ENCODE assay signal across 8 mouse cellular contexts in the genomic region with DNA sequence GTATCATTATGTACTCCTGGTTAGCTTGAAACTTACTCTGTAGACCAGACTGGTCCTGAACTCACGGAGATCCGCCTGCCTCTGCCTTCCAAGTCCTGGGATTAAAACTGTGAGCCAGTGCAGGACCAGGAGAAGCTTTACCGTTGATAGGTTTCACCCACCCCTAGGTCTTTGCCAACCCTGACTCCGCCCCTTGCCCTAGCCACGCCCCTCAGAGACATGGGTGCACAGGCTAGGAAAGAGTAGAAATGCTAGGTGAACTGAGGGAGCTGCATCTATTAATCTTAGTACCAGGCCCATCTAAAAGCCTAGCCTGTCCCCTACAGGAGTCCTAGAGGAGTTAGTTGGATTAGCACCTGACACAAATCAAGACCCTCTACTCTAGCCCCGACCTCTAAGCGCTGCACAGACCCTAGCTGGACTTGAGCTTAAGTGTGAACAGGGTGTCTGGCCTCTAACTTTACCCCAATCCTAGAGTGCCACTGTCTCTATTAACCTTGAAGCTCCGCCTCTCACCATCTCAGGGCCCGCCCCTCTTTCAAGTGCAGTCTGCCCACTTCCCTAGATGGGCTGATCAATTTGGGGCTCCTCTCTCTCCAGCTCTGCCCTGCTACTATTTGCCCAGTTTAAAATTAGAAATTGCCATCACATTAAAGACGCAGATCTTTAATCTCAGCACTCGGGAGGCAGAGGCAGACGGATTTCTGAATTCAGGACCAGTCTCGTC. TPM values are rescaled to one million over a fixed set of nuclear protein-coding genes. Genes with fewer than 3 reads are reported as not detected.
A peak's percentile ranks its signal among the peaks of the same experiment; 100 is the strongest.
DNase-seq lines count a peak whose midpoint lies in the region; ATAC-seq and TF ChIP-seq lines count a peak whose summit lies in the region.
"Had no signal": no experiment of that assay in that cellular context is flagged by ENCODE, and none has a peak within 500 bp of the region (broad histone marks: within the 10 kb centered on the region; RNA-seq: fewer than 3 reads in every experiment).

No protein-coding gene starts in this region.

- ATAC-seq in lung, embryonic 14.5 days (ENCODE audit: insufficient read depth) = no peak
- ATAC-seq in megakaryocyte progenitor cell, adult 5-6 weeks (replicated peaks; ENCODE audit: poor library complexity) = peak; percentile 55

- H3K27me3 ChIP-seq in lung, embryonic 14.5 days (ENCODE audit: insufficient read depth, low read length) = no peaks in the 10 kb centered on the region
- H3K27me3 ChIP-seq: hindbrain, embryonic 15.5 days had no signal

- no peaks in the 10 kb centered on the region for H3K9me3 ChIP-seq in lung, embryonic 14.5 days (ENCODE audit: low read depth, low read length)
- H3K9me3 ChIP-seq: hindbrain, embryonic 15.5 days had no signal

- H3K27ac ChIP-seq in lung, embryonic 14.5 days (ENCODE audit: low read depth) = peak overlapping the region; percentile 91
- H3K27ac ChIP-seq in embryonic fibroblast, embryonic 13.5 days (ENCODE audit: insufficient read depth, low read length) = peak overlapping the region; percentile 85
- H3K27ac ChIP-seq: hindbrain, embryonic 15.5 days had no signal

- DNase-seq in lung, embryonic 14.5 days = peak; percentile 33
- no peak for DNase-seq in lung, postnatal 10 days
- peak; percentile 66 for DNase-seq in NIH3T3 (ENCODE audit: low read depth)
- no peak for DNase-seq in ovary, adult 18-20 months (ENCODE audit: low spot score)
- no peak for DNase-seq in cerebellum, postnatal 36 days

- peak overlapping the region; percentile 70 for H3K4me2 ChIP-seq in lung, embryonic 14.5 days

- peaks cover 36% of the 10 kb centered on the region for H3K36me3 ChIP-seq in lung, embryonic 14.5 days (ENCODE audit: insufficient read depth)

- peak overlapping the region; percentile 78; the same call in 1 of the 2 replicates for H3K9ac ChIP-seq in lung, embryonic 14.5 days

- H3K4me3 ChIP-seq in lung, embryonic 14.5 days (ENCODE audit: low read depth, low read length) = peak overlapping the region; percentile 52
- peak overlapping the region; percentile 60 for H3K4me3 ChIP-seq in embryonic fibroblast, embryonic 13.5 days (ENCODE audit: insufficient read depth, low read length)

- TF ChIP-seq CTCF in lung, embryonic 14.5 days (IDR thresholded peaks at IDR 0.05; ENCODE audit: low read depth) = no peak
- TF ChIP-seq CTCF in embryonic fibroblast, embryonic 13.5 days (IDR thresholded peaks at IDR 0.05; ENCODE audit: borderline replicate concordance, insufficient read depth, low read length) = no peak

- 65% methylated on average over 13 of the region's 13 CpGs for WGBS in lung, embryonic 14.5 days

- H3K4me1 ChIP-seq in lung, embryonic 14.5 days (ENCODE audit: insufficient read depth) = peaks cover 10% of the 10 kb centered on the region; the same call in 1 of the 2 replicates
- H3K4me1 ChIP-seq in embryonic fibroblast, embryonic 13.5 days (ENCODE audit: control insufficient read depth, insufficient read depth, low read length) = peaks cover 5% of the 10 kb centered on the region; the same call in 1 of the 2 replicates

- peak; percentile 27; the same call in 1 of the 2 replicates for TF ChIP-seq POLR2A in embryonic fibroblast, embryonic 13.5 days (IDR thresholded peaks at IDR 0.05; ENCODE audit: low read depth, low read length)

RNA-seq across cellular contexts. Expression of a gene that starts 1.6 kb away (rescaled TPM):
- polyA plus RNA-seq in lung, embryonic 14.5 days (2014; fragmentation: Nextera tagmentation; extraction: Ambion mirVana) = 344 and 360 TPM in 2 replicates
- polyA plus RNA-seq in embryonic fibroblast, embryonic 13.5 days (2011; ENCODE audit: insufficient read length, low read depth, missing spikeins) = 439 and 601 TPM in 2 replicates
- total RNA-seq in megakaryocyte progenitor cell, adult 5-6 weeks (2015) = 4.6 and 7.8 TPM in 2 replicates
- total RNA-seq in megakaryocyte progenitor cell, adult 5-6 weeks (2017) = 5.4 TPM in 2 replicates

RNA-seq across cellular contexts. Expression of a gene that starts 13.2 kb away (rescaled TPM):
- polyA plus RNA-seq in lung, embryonic 14.5 days (2014; fragmentation: Nextera tagmentation; extraction: Ambion mirVana) = 56.4 and 57.0 TPM in 2 replicates
- 41.5 and 64.3 TPM in 2 replicates for polyA plus RNA-seq in embryonic fibroblast, embryonic 13.5 days (2011; ENCODE audit: insufficient read length, low read depth, missing spikeins)
- 0.54 and 0.62 TPM in 2 replicates for total RNA-seq in megakaryocyte progenitor cell, adult 5-6 weeks (2015)
- 3.9 TPM in 2 replicates for total RNA-seq in megakaryocyte progenitor cell, adult 5-6 weeks (2017)

RNA-seq across cellular contexts. Expression of a gene that starts 27.9 kb away (rescaled TPM):
- polyA plus RNA-seq in lung, embryonic 14.5 days (2014; fragmentation: Nextera tagmentation; extraction: Ambion mirVana) = 18.1 and 19.2 TPM in 2 replicates
- 15.1 and 17.5 TPM in 2 replicates for polyA plus RNA-seq in embryonic fibroblast, embryonic 13.5 days (2011; ENCODE audit: insufficient read length, low read depth, missing spikeins)
- 2.6 and 4.7 TPM in 2 replicates for total RNA-seq in megakaryocyte progenitor cell, adult 5-6 weeks (2015)
- 3.0 and 4.2 TPM in 2 replicates for total RNA-seq in megakaryocyte progenitor cell, adult 5-6 weeks (2017)

RNA-seq across cellular contexts. Expression of a gene that starts 28.2 kb away (rescaled TPM):
- 68.6 and 71.9 TPM in 2 replicates for polyA plus RNA-seq in lung, embryonic 14.5 days (2014; fragmentation: Nextera tagmentation; extraction: Ambion mirVana)
- polyA plus RNA-seq in embryonic fibroblast, embryonic 13.5 days (2011; ENCODE audit: insufficient read length, low read depth, missing spikeins) = 33.0 and 38.0 TPM in 2 replicates
- total RNA-seq in megakaryocyte progenitor cell, adult 5-6 weeks (2015) = 39.7 and 45.0 TPM in 2 replicates
- total RNA-seq in megakaryocyte progenitor cell, adult 5-6 weeks (2017) = 46.8 and 49.2 TPM in 2 replicates

RNA-seq across cellular contexts. Expression of a gene that starts 33.8 kb away (rescaled TPM):
- polyA plus RNA-seq in lung, embryonic 14.5 days (2014; fragmentation: Nextera tagmentation; extraction: Ambion mirVana) = 1,873 and 1,878 TPM in 2 replicates
- 1,929 and 1,977 TPM in 2 replicates for polyA plus RNA-seq in embryonic fibroblast, embryonic 13.5 days (2011; ENCODE audit: insufficient read length, low read depth, missing spikeins)
- total RNA-seq in megakaryocyte progenitor cell, adult 5-6 weeks (2015) = 3,046 and 3,197 TPM in 2 replicates
- total RNA-seq in megakaryocyte progenitor cell, adult 5-6 weeks (2017) = 1,081 and 1,541 TPM in 2 replicates

Comparison
In these comparisons a context has a peak if more than half of its experiments do, and no peak if none do; other contexts are left out.
1. DNase-seq: peak in lung, embryonic 14.5 days (single experiment) and NIH3T3 (single experiment); none in lung, postnatal 10 days (single experiment), ovary, adult 18-20 months (single experiment) and cerebellum, postnatal 36 days (0 of 2).